Mouse (Mus musculus) frontal cortex, postnatal 25 days (tissue): ENCODE data around the gene Wls.

Source experiments
- DNase-seq, 2 experiments: peaks; one replicate each; pipeline ENCODE4 v3.0.0; 2022; ENCODE audit warnings: low spot score in 2 of 2

Wls gene

DNA sequence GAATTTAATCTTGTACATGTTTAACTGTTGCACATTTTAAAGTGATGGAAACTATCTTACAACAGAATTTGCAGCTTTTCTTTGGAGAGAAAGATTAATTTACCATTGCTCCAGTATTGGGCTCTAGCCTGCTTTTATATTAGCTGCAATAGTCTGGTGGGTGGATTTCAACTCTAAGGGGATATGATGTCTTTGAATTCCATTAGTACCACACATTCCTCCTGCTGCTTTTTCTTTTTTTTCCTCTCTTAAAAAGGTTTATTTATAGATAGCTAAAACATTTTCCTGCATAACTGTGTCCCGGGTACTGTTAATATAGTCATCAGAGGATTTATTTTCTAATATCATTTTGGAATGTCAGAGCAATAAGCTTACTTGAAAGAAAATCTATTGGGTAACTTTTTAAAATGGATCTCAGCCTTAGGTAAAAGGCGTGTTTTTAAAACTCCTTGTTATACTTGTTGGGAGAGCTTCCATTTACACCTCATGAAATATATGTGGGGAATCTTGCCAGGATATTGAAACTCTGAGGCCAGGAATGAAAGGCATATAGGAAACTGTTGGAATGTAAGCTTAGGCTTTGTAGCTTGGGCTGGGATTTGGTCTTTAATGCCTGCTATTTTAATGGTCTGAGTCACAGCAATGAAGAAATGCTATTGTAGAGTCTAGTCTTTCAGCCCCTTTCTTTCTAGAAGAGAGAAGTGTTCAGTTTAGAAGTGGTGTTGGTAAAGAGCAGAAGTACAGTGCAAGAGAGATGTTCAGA is 78.0 kb downstream of the Wls start:
- no peak for DNase-seq
